Mouse (Mus musculus) heart, postnatal 0 days (tissue): ENCODE results near the gene Tmx2.

Experiments used
- CTCF ChIP-seq: IDR thresholded peaks from 2 replicates; pipeline ENCODE4 v1.5.1; 2016; ENCODE audit warnings: antibody characterized with exemption, control low read depth, low read depth
- EP300 ChIP-seq: IDR thresholded peaks from 2 replicates; pipeline ENCODE4 v1.6.1; 2016; ENCODE audit warnings: antibody characterized with exemption, low read depth

DNA sequence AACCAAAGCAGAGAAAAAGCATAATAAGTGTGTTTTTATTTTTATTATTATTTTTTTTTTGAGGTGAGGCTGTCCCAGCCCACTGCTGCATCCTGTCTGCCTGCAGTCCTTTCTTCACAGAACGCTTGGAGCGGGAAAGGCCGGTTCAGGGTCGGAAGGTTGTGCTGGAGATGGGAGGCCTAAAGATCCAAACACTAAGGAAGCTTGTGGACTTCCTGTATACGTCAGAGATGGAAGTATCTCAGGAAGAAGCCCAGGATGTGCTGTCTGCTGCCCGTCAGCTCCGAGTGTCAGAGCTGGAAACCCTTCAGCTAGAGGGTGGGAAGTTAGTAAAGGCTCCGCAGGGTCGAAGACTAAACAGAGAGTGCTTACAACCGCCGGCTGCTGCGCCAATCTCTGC lies 12.9 kb downstream of the Tmx2 start:
- TF ChIP-seq CTCF (no peak), EP300 (no peak)
